Mouse (Mus musculus) hindbrain, postnatal 0 days (tissue): ENCODE results near the gene Ypel3. TPM values are rescaled to one million over a fixed set of nuclear protein-coding genes. Genes with fewer than 3 reads are reported as not detected.

Experiments
- ATAC-seq: fragments of 200-750 bp; cut with Nextera tagmentation; 2 replicates; pipeline ENCODE4 v1.8.0; 2017; ENCODE audit warnings: mild to moderate bottlenecking, moderate TSS enrichment, moderate library complexity
- DNase-seq: peaks from one replicate; pipeline ENCODE4 v3.0.0-alpha.2; 2015; ENCODE audit warnings: low spot score
- H3K27ac ChIP-seq: fragments of 300-500 bp; sonication (generic); 2 replicates; pipeline ENCODE4 v1.5.1; 2014; ENCODE audit warnings: mild to moderate bottlenecking
- H3K27me3 ChIP-seq: fragments of 300-500 bp; sonication (generic); 2 replicates; pipeline ENCODE4 v1.6.1; 2014; ENCODE audit warnings: low read length, mixed read lengths; ENCODE audit not compliant: insufficient read depth
- H3K36me3 ChIP-seq: fragments of 300-500 bp; sonication (generic); 2 replicates; pipeline ENCODE4 v1.6.1; 2014; ENCODE audit warnings: low read length, mixed read lengths; ENCODE audit not compliant: insufficient read depth
- H3K4me1 ChIP-seq: fragments of 300-500 bp; sonication (generic); 2 replicates; pipeline ENCODE4 v1.6.1; 2014; ENCODE audit warnings: antibody characterized with exemption, low read length, mixed read lengths; ENCODE audit not compliant: insufficient read depth
- H3K4me2 ChIP-seq: fragments of 300-500 bp; sonication (generic); 2 replicates; pipeline ENCODE4 v1.6.1; 2014; ENCODE audit warnings: low read depth, mild to moderate bottlenecking, low read length, moderate library complexity, mixed read lengths
- H3K4me3 ChIP-seq: fragments of 300-500 bp; sonication (generic); 2 replicates; pipeline ENCODE4 v1.5.1; 2014; ENCODE audit warnings: low read length
- H3K9ac ChIP-seq: fragments of 300-500 bp; sonication (generic); replicated peaks from 2 replicates; pipeline ENCODE4 v1.6.1; 2014; ENCODE audit warnings: mild to moderate bottlenecking, low read length, moderate library complexity, mixed read lengths
- H3K9me3 ChIP-seq: fragments of 300-500 bp; sonication (generic); 2 replicates; pipeline ENCODE4 v1.6.1; 2016; ENCODE audit warnings: low read length, mixed read lengths
- CTCF ChIP-seq: IDR thresholded peaks from 2 replicates; pipeline ENCODE4 v1.5.1; 2016; ENCODE audit warnings: antibody characterized with exemption, control low read depth, low read depth
- WGBS: fragments of 180-500 bp; shearing (Covaris S2); extraction: QIAGEN DNeasy Blood & Tissue Kit; methylation state at CpG from one replicate; pipeline ENCODE4 v1.1.7; 2014; 5-methylcytosine and 5-hydroxymethylcytosine counted together
- polyA plus RNA-seq: library from polyadenylated mRNA; unstranded; fragments of >200 nt; fragmentation: Nextera tagmentation; extraction: Ambion mirVana; gene quantifications from 2 replicates; pipeline ENCODE4 v1.2.1, GENCODE M21; 2015
- total RNA-seq: library from RNA; depleted of rRNA; stranded (reverse); fragments of >200 nt; gene quantifications from 2 replicates; pipeline ENCODE4 v1.2.3, GENCODE M21; 2014

Gene Ypel3
- total and polyA plus RNA-seq, 2 experiments from 2014 or later: 239 to 240 TPM

DNA sequence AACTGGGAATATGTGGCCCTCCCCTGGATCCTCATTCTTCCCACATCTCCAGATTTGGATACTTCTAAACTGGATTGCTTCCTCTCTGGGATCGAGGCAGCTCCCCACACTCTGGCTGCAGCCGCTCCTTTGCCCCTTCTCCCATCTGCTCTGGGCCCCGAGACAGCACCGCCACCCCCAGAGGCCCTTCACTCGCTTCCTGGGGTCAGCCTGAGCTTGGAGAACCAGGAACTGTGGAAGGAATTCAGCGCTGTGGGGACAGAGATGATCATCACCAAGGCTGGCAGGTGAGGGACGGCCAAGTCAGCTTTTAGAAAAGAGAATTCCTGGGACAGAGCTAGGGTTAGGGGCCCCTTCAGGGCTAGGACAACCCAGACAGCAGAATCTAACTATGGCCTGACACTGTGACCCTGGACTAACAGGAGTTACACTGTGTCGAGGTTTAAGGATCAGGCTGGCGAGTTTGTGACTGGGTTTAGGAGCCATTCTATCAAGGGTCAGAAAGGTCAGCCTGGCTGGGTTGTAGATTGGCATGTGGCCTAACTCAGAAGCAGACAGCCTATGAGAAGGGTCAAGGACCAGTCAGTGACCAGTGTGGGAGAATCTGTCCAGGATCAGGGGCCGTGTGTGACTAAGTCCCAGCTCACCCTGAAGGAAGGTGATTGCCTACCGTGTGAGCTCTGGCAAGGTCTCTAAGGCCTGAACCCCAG lies 5.1 kb downstream of the Ypel3 start:
- DNase-seq (no peak), ATAC-seq (no peak)
- WGBS: 39% methylated on average over 11 of the region's 11 CpGs
- no peak for TF ChIP-seq CTCF
- peak overlapping the region; percentile 96 for H3K4me2 ChIP-seq
- no peaks in the 10 kb centered on the region for H3K9me3 ChIP-seq
- H3K36me3 ChIP-seq: peaks cover 22% of the 10 kb centered on the region
- peaks cover 28% of the 10 kb centered on the region for H3K4me1 ChIP-seq
- H3K27ac ChIP-seq: no peak overlapping the region
- peak overlapping the region; percentile 54; the same call in 1 of the 2 replicates for H3K9ac ChIP-seq
- H3K4me3 ChIP-seq: no peak overlapping the region
- H3K27me3 ChIP-seq: no peaks in the 10 kb centered on the region

DNA sequence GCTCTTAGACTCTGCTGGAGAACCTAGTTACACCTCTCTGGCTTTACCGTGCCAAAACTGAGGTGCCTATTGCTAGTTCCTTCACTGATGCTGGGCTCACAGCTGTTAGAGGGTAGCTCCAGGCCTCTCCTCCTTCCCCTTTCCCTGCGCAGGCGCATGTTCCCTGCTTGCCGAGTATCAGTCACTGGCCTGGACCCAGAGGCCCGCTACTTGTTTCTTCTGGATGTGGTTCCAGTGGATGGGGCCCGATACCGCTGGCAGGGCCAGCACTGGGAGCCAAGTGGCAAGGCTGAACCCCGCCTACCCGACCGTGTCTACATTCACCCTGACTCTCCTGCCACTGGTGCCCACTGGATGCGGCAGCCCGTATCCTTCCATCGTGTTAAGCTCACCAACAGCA lies 5.9 kb downstream of the Ypel3 start:
- WGBS: 84% methylated on average over 13 of the region's 13 CpGs
- H3K27ac ChIP-seq: no peak overlapping the region
- H3K36me3 ChIP-seq: peaks cover 31% of the 10 kb centered on the region
- no peak for TF ChIP-seq CTCF
- no peaks in the 10 kb centered on the region for H3K27me3 ChIP-seq
- H3K9ac ChIP-seq: no peak overlapping the region
- no peak overlapping the region for H3K4me2 ChIP-seq
- ATAC-seq (no peak), DNase-seq (no peak)
- H3K9me3 ChIP-seq: no peaks in the 10 kb centered on the region
- peaks cover 20% of the 10 kb centered on the region for H3K4me1 ChIP-seq
- no peak overlapping the region for H3K4me3 ChIP-seq

DNA sequence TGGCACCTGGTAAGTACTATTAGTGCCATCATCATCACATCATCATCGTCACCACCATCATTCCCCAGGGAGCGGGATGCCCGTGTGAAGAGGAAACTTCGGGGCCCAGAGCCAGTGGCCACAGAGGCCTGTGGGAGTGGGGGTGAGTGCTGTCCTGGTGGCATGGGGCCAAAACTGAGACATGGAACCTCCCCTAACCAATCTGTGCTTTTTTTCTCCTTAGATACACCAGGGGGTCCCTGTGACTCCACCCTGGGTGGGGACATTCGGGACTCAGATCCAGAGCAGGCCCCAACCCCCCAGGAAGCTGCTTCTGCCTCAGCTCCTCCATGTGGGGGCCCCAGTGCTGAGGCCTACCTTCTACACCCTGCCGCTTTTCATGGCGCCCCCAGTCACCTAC lies 7.7 kb downstream of the Ypel3 start:
- no peak for TF ChIP-seq CTCF
- no peak overlapping the region for H3K4me2 ChIP-seq
- no peak overlapping the region for H3K9ac ChIP-seq
- ATAC-seq (no peak), DNase-seq (no peak)
- WGBS: 83% methylated on average over 7 of the region's 7 CpGs
- H3K36me3 ChIP-seq: peaks cover 47% of the 10 kb centered on the region
- H3K4me3 ChIP-seq: no peak overlapping the region
- H3K27ac ChIP-seq: no peak overlapping the region
- H3K27me3 ChIP-seq: no peaks in the 10 kb centered on the region
- peaks cover 18% of the 10 kb centered on the region; the same call in 1 of the 2 replicates for H3K4me1 ChIP-seq
- no peaks in the 10 kb centered on the region for H3K9me3 ChIP-seq

DNA sequence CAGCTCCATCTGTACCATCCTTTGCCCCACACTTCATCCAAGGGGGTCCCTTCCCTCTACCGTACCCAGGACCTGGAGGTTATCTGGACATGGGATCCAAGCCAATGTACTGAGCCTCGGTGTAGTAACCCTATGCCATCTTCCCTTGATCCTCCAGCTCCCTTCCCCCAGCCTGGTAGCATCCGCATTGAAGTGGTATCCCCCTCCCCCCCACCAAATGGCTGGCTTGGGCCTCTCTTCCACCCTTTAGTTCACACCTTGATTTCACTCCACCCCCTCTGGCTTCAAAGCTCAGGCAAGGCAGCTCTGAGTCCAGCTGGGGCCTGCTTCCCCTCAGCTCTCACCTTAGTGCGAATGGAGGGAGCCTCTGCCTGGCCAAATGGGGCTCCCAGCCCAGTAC lies 8.3 kb downstream of the Ypel3 start:
- ATAC-seq: no peak
- Histone ChIP-seq H3K27me3 (no peaks in the 10 kb centered on the region), H3K4me1 (peaks cover 12% of the 10 kb centered on the region; the same call in 1 of the 2 replicates), H3K9me3 (no peaks in the 10 kb centered on the region), H3K9ac (no peak overlapping the region), H3K27ac (no peak overlapping the region), H3K4me2 (no peak overlapping the region), H3K4me3 (no peak overlapping the region), H3K36me3 (peaks cover 47% of the 10 kb centered on the region)
- no peak for DNase-seq
- TF ChIP-seq CTCF: no peak
- WGBS: 91% methylated on average over 4 of the region's 4 CpGs

DNA sequence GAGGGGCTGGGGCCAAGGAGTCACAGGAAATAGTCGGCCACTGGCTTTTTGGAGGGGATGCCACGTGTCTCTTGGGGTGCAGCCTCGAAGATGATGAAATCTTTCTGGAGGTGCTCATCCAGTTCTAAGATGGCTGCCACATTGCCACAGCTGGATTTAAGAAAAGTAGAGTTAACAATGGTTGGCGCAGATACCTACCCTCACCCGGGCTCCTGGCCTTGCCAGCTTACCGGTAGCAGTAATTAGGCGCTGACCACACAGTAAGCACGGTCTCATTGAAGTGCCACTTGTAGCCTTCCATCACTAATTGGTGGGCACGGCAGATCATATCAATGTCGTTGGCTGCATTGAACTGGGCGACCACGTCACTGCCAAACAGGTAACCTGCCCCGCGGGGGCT lies 9.4 kb downstream of the Ypel3 start:
- no peak for TF ChIP-seq CTCF
- H3K27me3 ChIP-seq: no peaks in the 10 kb centered on the region
- DNase-seq (no peak), ATAC-seq (no peak)
- H3K9me3 ChIP-seq: no peaks in the 10 kb centered on the region
- no peak overlapping the region for H3K4me3 ChIP-seq
- no peak overlapping the region for H3K4me2 ChIP-seq
- H3K36me3 ChIP-seq: peaks cover 47% of the 10 kb centered on the region
- H3K4me1 ChIP-seq: 0 out of 2 replicates have a peak, but pooled peaks cover 5% of the 10 kb centered on the region
- 89% methylated on average over 14 of the region's 14 CpGs for WGBS
- no peak overlapping the region for H3K9ac ChIP-seq
- no peak overlapping the region for H3K27ac ChIP-seq

DNA sequence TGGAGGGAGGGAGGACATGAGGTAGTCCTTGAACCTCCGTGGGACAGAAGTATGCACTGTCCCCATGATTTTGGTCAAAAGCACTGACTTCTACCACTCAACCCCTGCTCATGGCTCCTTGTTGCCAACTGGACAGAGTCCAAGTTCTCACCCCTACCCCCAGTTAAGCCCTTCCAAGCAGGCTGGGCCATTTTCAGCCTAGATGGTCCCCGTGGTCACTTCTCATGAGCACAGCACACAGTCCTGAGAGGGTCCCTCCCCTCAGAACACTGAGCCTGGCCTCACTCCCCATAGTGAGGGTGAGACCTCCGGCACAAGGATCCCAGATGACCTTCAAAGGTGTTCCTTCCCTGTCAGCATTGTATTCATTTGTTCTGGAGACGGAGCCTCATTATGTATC lies 12.4 kb downstream of the Ypel3 start:
- H3K27ac ChIP-seq: no peak overlapping the region
- DNase-seq: no peak
- TF ChIP-seq CTCF: no peak
- 88% methylated on average over 4 of the region's 4 CpGs for WGBS
- H3K9me3 ChIP-seq: no peaks in the 10 kb centered on the region
- H3K4me3 ChIP-seq: no peak overlapping the region
- H3K4me2 ChIP-seq: no peak overlapping the region
- ATAC-seq: no peak
- 0 out of 2 replicates have a peak, but pooled peaks cover 3% of the 10 kb centered on the region for H3K4me1 ChIP-seq
- H3K9ac ChIP-seq: no peak overlapping the region
- H3K27me3 ChIP-seq: no peaks in the 10 kb centered on the region
- H3K36me3 ChIP-seq: peaks cover 46% of the 10 kb centered on the region

DNA sequence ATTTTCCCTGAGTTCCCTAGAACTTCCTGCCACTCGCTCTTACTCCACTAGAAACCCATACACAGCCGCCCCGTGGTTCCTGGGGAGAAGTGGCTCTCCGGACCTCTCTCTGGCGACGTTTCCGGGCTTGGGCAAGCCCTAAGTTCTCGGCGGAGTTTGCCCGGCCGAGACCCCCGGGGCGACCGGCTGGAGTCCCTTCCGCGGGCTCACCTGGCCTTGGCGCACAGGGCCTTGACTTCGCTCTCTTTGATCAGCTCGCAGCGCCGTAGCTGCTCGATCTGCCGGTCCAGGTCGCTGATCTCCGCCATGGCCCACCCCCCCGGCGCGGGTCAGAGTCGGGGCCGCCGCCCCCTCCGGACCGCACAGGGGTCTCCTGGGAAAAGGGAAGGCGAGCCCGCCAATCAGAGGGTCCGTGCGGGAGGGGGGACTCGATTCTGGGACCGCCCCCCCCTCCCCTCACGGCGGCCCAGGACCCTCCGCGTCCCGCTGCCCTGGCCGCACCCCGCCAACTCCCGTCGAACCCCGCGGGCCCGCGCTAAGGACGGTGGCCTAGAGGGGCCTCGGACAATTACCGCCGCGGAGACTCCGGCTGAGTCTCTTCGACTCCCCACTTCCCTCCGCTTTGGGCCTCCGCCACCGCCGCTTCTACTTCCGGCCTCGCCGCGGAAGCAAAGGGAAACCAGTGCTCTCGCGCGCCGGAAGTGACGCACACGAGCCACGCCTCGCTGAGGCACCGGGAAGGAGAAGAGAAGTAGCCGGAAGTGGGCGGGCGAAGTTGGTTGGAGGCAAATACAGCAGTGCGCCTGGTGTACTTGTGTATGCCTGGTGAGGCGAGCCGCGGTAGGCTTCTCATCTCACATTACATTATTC lies 15.3 kb downstream of the Ypel3 start, which contains the start of gene Ppp4c:
Gene Ppp4c, minus strand, starts transcription at position 646 of the 870 bp plus-strand sequence.
- ATAC-seq: peak; percentile 94
- Histone ChIP-seq H3K27me3 (no peaks in the 10 kb centered on the region), H3K4me1 (0 out of 2 replicates have a peak, but pooled peaks cover 3% of the 10 kb centered on the region), H3K9me3 (no peaks in the 10 kb centered on the region), H3K4me3 (peak within 1 kb of the TSS; percentile 96), H3K9ac (peak within 1 kb of the TSS; percentile 94), H3K4me2 (peak within 1 kb of the TSS; percentile 78), H3K36me3 (peaks cover 45% of the 10 kb centered on the region), H3K27ac (peak within 1 kb of the TSS; percentile 94)
- TF ChIP-seq CTCF: no peak
- WGBS: 2% methylated on average over 80 of the region's 83 CpGs
- DNase-seq: peak; percentile 99
